Mouse (Mus musculus): ENCODE measurements around the gene Mrps12. TPM values are rescaled to one million over a fixed set of nuclear protein-coding genes. Genes with fewer than 3 reads are reported as not detected.

Gene Mrps12
- polyA plus RNA-seq, 1 experiment from 2014 or later: 108 TPM

DNA sequence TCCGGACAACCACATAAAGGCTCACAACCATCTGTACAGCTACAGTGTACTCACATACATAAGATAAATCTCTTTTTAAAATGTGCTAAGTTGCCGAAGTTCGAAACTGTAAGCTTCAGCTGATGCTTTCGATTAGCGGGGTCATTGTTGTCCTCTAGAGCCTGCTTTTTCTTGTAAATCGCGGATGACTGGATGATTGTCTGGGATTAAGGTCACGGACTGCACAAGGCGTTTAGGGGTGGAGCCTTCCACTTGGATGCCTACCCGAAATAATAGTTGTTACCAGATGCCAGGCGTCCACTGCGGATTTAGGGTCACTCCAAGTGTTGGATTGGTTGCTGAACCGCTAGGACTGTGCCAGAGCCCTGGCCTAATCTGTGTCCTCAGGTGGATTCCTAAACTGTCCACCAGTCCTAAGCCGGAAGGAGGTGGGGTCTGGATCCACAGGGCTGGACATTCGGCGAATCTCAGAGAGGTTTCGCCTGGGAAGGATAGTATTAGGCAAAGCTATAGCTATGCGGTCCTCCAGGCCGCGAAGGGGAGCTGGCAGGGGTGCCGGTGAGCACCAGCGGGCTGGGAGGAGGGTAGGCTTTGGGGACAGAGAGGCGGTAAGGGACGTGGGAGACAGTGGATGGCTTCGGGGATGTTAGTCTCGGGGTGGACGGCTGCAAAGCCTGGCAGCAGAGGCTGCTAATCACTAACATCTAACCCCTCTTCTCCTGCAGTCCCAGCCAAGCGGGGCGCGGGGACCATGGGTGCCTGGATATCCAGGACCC, 48.9 kb downstream of the Mrps12 start, which contains the start of gene Fbxo27:
Gene Fbxo27 (plus strand): TSS at position 305 of the 776 bp plus-strand sequence.
- no peak within 1 kb of the TSS for H3K27ac ChIP-seq (replicated peaks; ENCODE audit: low read depth, low read length)
- 22% methylated on average over 30 of the region's 30 CpGs for WGBS
- no peaks in the 10 kb centered on the region for H3K9me3 ChIP-seq (ENCODE audit: control insufficient read depth, low read length)
- H3K4me1 ChIP-seq (ENCODE audit: control insufficient read depth, insufficient read depth, low read length): 0 out of 2 replicates have a peak, but pooled peaks cover 6% of the 10 kb centered on the region
- DNase-seq (peak; percentile 59), ATAC-seq (ENCODE audit: low FRiP score, low TSS enrichment) (0 out of 2 replicates have a peak, but pooled peaks have one; percentile 14)
- H3K9ac ChIP-seq (replicated peaks; ENCODE audit: low read length): peak within 1 kb of the TSS; percentile 62
- H3K4me3 ChIP-seq (replicated peaks; ENCODE audit: low read depth, low read length): peak within 1 kb of the TSS; percentile 49
- H3K27me3 ChIP-seq (ENCODE audit: control insufficient read depth, insufficient read depth, low read length): peaks cover 15% of the 10 kb centered on the region
- no peaks in the 10 kb centered on the region for H3K36me3 ChIP-seq (ENCODE audit: control insufficient read depth, insufficient read depth, low read length)
- peak within 1 kb of the TSS; percentile 79 for H3K4me2 ChIP-seq (ENCODE audit: low read length)

DNA sequence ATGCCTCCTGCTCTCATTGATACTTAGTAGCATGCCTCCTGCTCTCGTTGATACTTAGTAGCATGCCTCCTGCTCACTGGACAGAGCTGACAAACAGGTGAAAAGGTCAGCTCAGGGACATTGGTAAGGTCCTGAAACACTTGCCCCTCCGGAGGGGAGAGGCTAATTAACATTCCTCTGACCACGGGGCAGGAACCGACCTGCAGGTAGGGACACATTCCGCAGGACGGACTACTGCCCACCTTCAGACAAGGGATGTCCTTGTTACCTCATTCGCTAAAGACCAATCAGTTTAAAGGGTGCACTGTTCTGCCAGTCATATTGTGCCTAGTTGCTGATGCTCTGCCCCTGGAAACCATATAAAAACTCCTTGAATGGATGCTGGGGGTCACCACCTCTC, 50.5 kb downstream of the Mrps12 start:
- H3K27ac ChIP-seq (replicated peaks; ENCODE audit: low read depth, low read length): no peak overlapping the region
- no peak overlapping the region for H3K4me3 ChIP-seq (replicated peaks; ENCODE audit: low read depth, low read length)
- H3K36me3 ChIP-seq (ENCODE audit: control insufficient read depth, insufficient read depth, low read length): no peaks in the 10 kb centered on the region
- ATAC-seq (ENCODE audit: low FRiP score, low TSS enrichment) (no peak), DNase-seq (no peak)
- WGBS: 84% methylated on average over 7 of the region's 7 CpGs
- no peak overlapping the region for H3K4me2 ChIP-seq (ENCODE audit: low read length)
- 0 out of 2 replicates have a peak, but pooled peaks cover 6% of the 10 kb centered on the region for H3K4me1 ChIP-seq (ENCODE audit: control insufficient read depth, insufficient read depth, low read length)
- H3K9me3 ChIP-seq (ENCODE audit: control insufficient read depth, low read length): no peaks in the 10 kb centered on the region
- H3K27me3 ChIP-seq (ENCODE audit: control insufficient read depth, insufficient read depth, low read length): peaks cover 15% of the 10 kb centered on the region
- no peak overlapping the region for H3K9ac ChIP-seq (replicated peaks; ENCODE audit: low read length)

Other genes starting within 250 kb of the Mrps12 start
- not detected in 2 replicates for gene Ifnl2, start 231.4 kb downstream of the Mrps12 start, polyA plus RNA-seq (2014; fragmentation: Nextera tagmentation; extraction: Ambion mirVana)
- gene Ifnl3, start 219.0 kb downstream of the Mrps12 start, polyA plus RNA-seq (2014; fragmentation: Nextera tagmentation; extraction: Ambion mirVana): not detected in 2 replicates
- gene Sycn, start 200.9 kb downstream of the Mrps12 start, polyA plus RNA-seq (2014; fragmentation: Nextera tagmentation; extraction: Ambion mirVana): not detected in 2 replicates
- 0.13 TPM in 1 of 2 replicates, not detected in the other for gene Nccrp1, start 194.6 kb downstream of the Mrps12 start, polyA plus RNA-seq (2014; fragmentation: Nextera tagmentation; extraction: Ambion mirVana)
- gene Samd4b, start 143.7 kb downstream of the Mrps12 start, polyA plus RNA-seq (2014; fragmentation: Nextera tagmentation; extraction: Ambion mirVana): 27.2 and 29.5 TPM in 2 replicates
- gene Pak4, start 143.6 kb downstream of the Mrps12 start, polyA plus RNA-seq (2014; fragmentation: Nextera tagmentation; extraction: Ambion mirVana): 12.3 and 15.6 TPM in 2 replicates
- gene Acp7, start 110.5 kb downstream of the Mrps12 start, polyA plus RNA-seq (2014; fragmentation: Nextera tagmentation; extraction: Ambion mirVana): not detected in 2 replicates
- gene Fbxo27, start 49.0 kb downstream of the Mrps12 start, polyA plus RNA-seq (2014; fragmentation: Nextera tagmentation; extraction: Ambion mirVana): 7.8 and 10.6 TPM in 2 replicates
- 1.6 and 2.9 TPM in 2 replicates for gene Fbxo17, start 25.0 kb downstream of the Mrps12 start, polyA plus RNA-seq (2014; fragmentation: Nextera tagmentation; extraction: Ambion mirVana)
- gene Sars2, start 172 bp upstream of the Mrps12 start, polyA plus RNA-seq (2014; fragmentation: Nextera tagmentation; extraction: Ambion mirVana): 16.8 TPM in 2 replicates
- 0.22 TPM in 1 of 2 replicates, not detected in the other for gene Ccer2, start 14.4 kb upstream of the Mrps12 start, polyA plus RNA-seq (2014; fragmentation: Nextera tagmentation; extraction: Ambion mirVana)
- 104 and 110 TPM in 2 replicates for gene Sirt2, start 24.9 kb upstream of the Mrps12 start, polyA plus RNA-seq (2014; fragmentation: Nextera tagmentation; extraction: Ambion mirVana)
- 55.9 and 66.2 TPM in 2 replicates for gene Nfkbib, start 25.7 kb upstream of the Mrps12 start, polyA plus RNA-seq (2014; fragmentation: Nextera tagmentation; extraction: Ambion mirVana)
- 1.1 and 2.4 TPM in 2 replicates for gene Rinl, start 47.1 kb upstream of the Mrps12 start, polyA plus RNA-seq (2014; fragmentation: Nextera tagmentation; extraction: Ambion mirVana)
- 168 and 170 TPM in 2 replicates for gene Hnrnpl, start 66.7 kb upstream of the Mrps12 start, polyA plus RNA-seq (2014; fragmentation: Nextera tagmentation; extraction: Ambion mirVana)
- 62.4 and 78.1 TPM in 2 replicates for gene Ech1, start 83.4 kb upstream of the Mrps12 start, polyA plus RNA-seq (2014; fragmentation: Nextera tagmentation; extraction: Ambion mirVana)
- gene Lgals4, start 92.0 kb upstream of the Mrps12 start, polyA plus RNA-seq (2014; fragmentation: Nextera tagmentation; extraction: Ambion mirVana): 1.7 and 3.3 TPM in 2 replicates
- 7.9 and 22.6 TPM in 2 replicates for gene Lgals7, start 122.0 kb upstream of the Mrps12 start, polyA plus RNA-seq (2014; fragmentation: Nextera tagmentation; extraction: Ambion mirVana)
- gene Capn12, start 139.6 kb upstream of the Mrps12 start, polyA plus RNA-seq (2014; fragmentation: Nextera tagmentation; extraction: Ambion mirVana): 0.33 and 0.55 TPM in 2 replicates
- gene Actn4, start 220.5 kb upstream of the Mrps12 start, polyA plus RNA-seq (2014; fragmentation: Nextera tagmentation; extraction: Ambion mirVana): 102 and 118 TPM in 2 replicates
- gene Eif3k, start 240.0 kb upstream of the Mrps12 start, polyA plus RNA-seq (2014; fragmentation: Nextera tagmentation; extraction: Ambion mirVana): 320 and 343 TPM in 2 replicates
- 5.5 and 10.2 TPM in 2 replicates for gene Map4k1, start 240.2 kb upstream of the Mrps12 start, polyA plus RNA-seq (2014; fragmentation: Nextera tagmentation; extraction: Ambion mirVana)